Mouse (Mus musculus) spleen, adult 2 months (tissue): ENCODE measurements around the gene Hoxc11.

Experiments
- CTCF ChIP-seq: fragments of 200-500 bp; IDR thresholded peaks from 2 replicates; pipeline ENCODE4 v1.5.1; 2011; ENCODE audit warnings: mild to moderate bottlenecking, inconsistent platforms; ENCODE audit not compliant: insufficient read depth, insufficient read length, insufficient replicate concordance; ENCODE audit errors: extremely low read depth
- POLR2A ChIP-seq: fragments of 200-500 bp; IDR thresholded peaks from 2 replicates; pipeline ENCODE4 v1.6.1; 2011; ENCODE audit warnings: low read depth, low read length, inconsistent platforms

GRCm38 (mm10) chr15:102934438-102934837 is 19.8 kb upstream of the Hoxc11 start:
- TF ChIP-seq POLR2A (no peak), CTCF (no peak)
